Comparison of ENCODE assay signal across 9 mouse cellular contexts in genomic region chr3:143599120-143599519, GRCm38 (mm10).
DNase-seq lines count a peak whose midpoint lies in the region; TF ChIP-seq lines count a peak whose summit lies in the region.
"Had no signal": no experiment of that assay in that cellular context is flagged by ENCODE, and none has a peak within 500 bp of the region (broad histone marks: within the 10 kb centered on the region; RNA-seq: fewer than 3 reads in every experiment).

No protein-coding gene starts in this region.

- TF ChIP-seq CTCF in gastrocnemius, adult 2 months (IDR thresholded peaks at IDR 0.05): peak; percentile 58
- 0 out of 2 replicates have a peak, but pooled peaks have one; percentile 12 for TF ChIP-seq CTCF in cortical plate, adult 2 months (IDR thresholded peaks at IDR 0.05; ENCODE audit: extremely low read depth, insufficient read depth, low read length)

- H3K27ac ChIP-seq in gastrocnemius, adult 2 months: no peak overlapping the region
- H3K27ac ChIP-seq in cortical plate, adult 2 months (ENCODE audit: insufficient read depth, low read length): no peak overlapping the region
- H3K27ac ChIP-seq: midbrain, embryonic 12.5 days had no signal

- H3K4me1 ChIP-seq in cortical plate, adult 2 months (ENCODE audit: control insufficient read depth, insufficient read depth, low read length): peaks cover 7% of the 10 kb centered on the region

- no peak for TF ChIP-seq POLR2A in cortical plate, adult 2 months (IDR thresholded peaks at IDR 0.05; ENCODE audit: extremely low read depth, insufficient read depth, low read length)

- peak; percentile 47 for DNase-seq in gastrocnemius, adult 2 months
- no peak for DNase-seq in gastrocnemius, postnatal 25 days
- peak; percentile 22 for DNase-seq in CD4-positive helper T cell, adult 2 months (ENCODE audit: low read depth, low spot score)
- peak; percentile 68 for DNase-seq in kidney, postnatal 10 days
- peak; percentile 34 for DNase-seq in retina, postnatal 1 day
- DNase-seq in c-Kit-positive CD71-positive TER-119-positive erythroid progenitor cells, embryonic 14.5 days (ENCODE audit: low spot score): no peak
- no peak for DNase-seq in left cerebral cortex, postnatal 10 days (ENCODE audit: extremely low spot score in 1 of 2, low spot score in 2 of 2)

- intact Hi-C loops in gastrocnemius, adult 2 months (cut with DNase I): loop anchor here (5.0 kb wide), 2 partner anchors 643 to 783 kb away; no protein-coding TSS in a partner anchor
- intact Hi-C loops in left cerebral cortex, postnatal 10 days (cut with DNase I): loop anchor here (10.0 kb wide), 1 partner anchor 354 kb away; no protein-coding TSS in a partner anchor

- H3K4me3 ChIP-seq in gastrocnemius, adult 2 months: no peak overlapping the region
- H3K4me3 ChIP-seq in cortical plate, adult 2 months (ENCODE audit: insufficient read depth, low read length): no peak overlapping the region
- H3K4me3 ChIP-seq: midbrain, embryonic 12.5 days had no signal

Comparison
In these comparisons a context has a peak if more than half of its experiments do, and no peak if none do; other contexts are left out.
1. DNase-seq: peak in gastrocnemius, adult 2 months (single experiment), CD4-positive helper T cell, adult 2 months (single experiment), kidney, postnatal 10 days (single experiment) and retina, postnatal 1 day (single experiment); none in gastrocnemius, postnatal 25 days (single experiment), c-Kit-positive CD71-positive TER-119-positive erythroid progenitor cells, embryonic 14.5 days (single experiment) and left cerebral cortex, postnatal 10 days (0 of 2).